Mouse (Mus musculus) heart, embryonic 14.5 days (tissue): ENCODE results near the gene Grin2c. TPM values are rescaled to one million over a fixed set of nuclear protein-coding genes. Genes with fewer than 3 reads are reported as not detected.
A peak's percentile ranks its signal among the peaks of the same experiment; 100 is the strongest.

Source experiments
- ATAC-seq: fragments of 200-750 bp; cut with Nextera tagmentation; 2 replicates; pipeline ENCODE4 v1.8.0; 2017; ENCODE audit warnings: low read depth, moderate TSS enrichment; ENCODE audit not compliant: insufficient number of reproducible peaks, insufficient read depth, low FRiP score
- H3K27ac ChIP-seq, 2 experiments: fragments of 200-500 bp in 1 of 2; fragments of 300-500 bp in 1 of 2; sonication (generic) in 1 of 2; replicated peaks in 1 of 2; 2 replicates each; pipeline ENCODE4 v1.5.1; 2012 to 2014; ENCODE audit warnings: low read depth in 2 of 2, low read length in 2 of 2, control low read depth in 1 of 2, mild to moderate bottlenecking in 1 of 2, mixed read lengths in 1 of 2; ENCODE audit not compliant: control insufficient read depth in 1 of 2, insufficient read depth in 1 of 2
- H3K27me3 ChIP-seq: fragments of 300-500 bp; sonication (generic); 2 replicates; pipeline ENCODE4 v1.6.1; 2014; ENCODE audit warnings: mild to moderate bottlenecking, low read length, control low read depth; ENCODE audit not compliant: control insufficient read depth, insufficient read depth
- H3K36me3 ChIP-seq: fragments of 300-500 bp; sonication (generic); 2 replicates; pipeline ENCODE4 v1.6.1; 2014; ENCODE audit warnings: mild to moderate bottlenecking, control low read depth, low read length, mixed read lengths; ENCODE audit not compliant: control insufficient read depth, insufficient read depth
- H3K4me1 ChIP-seq, 2 experiments: fragments of 200-500 bp in 1 of 2; fragments of 300-500 bp in 1 of 2; sonication (generic) in 1 of 2; 2 replicates each; pipeline ENCODE4 v1.6.1; 2012 to 2014; ENCODE audit warnings: low read length in 2 of 2, control low read depth in 1 of 2, mixed read lengths in 1 of 2; ENCODE audit not compliant: control insufficient read depth in 2 of 2, insufficient read depth in 2 of 2
- H3K4me2 ChIP-seq: fragments of 300-500 bp; sonication (generic); 2 replicates; pipeline ENCODE4 v1.6.1; 2014; ENCODE audit warnings: mild to moderate bottlenecking, low read length
- H3K4me3 ChIP-seq, 2 experiments: fragments of 200-500 bp in 1 of 2; fragments of 300-500 bp in 1 of 2; sonication (generic) in 1 of 2; 2 replicates each; pipeline ENCODE4 v1.5.1; 2012 to 2014; ENCODE audit warnings: low read length in 2 of 2, mild to moderate bottlenecking in 2 of 2, control low read depth in 1 of 2, low read depth in 1 of 2, moderate library complexity in 1 of 2; ENCODE audit not compliant: control insufficient read depth in 1 of 2, insufficient read depth in 1 of 2
- H3K9ac ChIP-seq: fragments of 300-500 bp; sonication (generic); 2 replicates; pipeline ENCODE4 v1.6.1; 2014; ENCODE audit warnings: mild to moderate bottlenecking, low read length
- H3K9me3 ChIP-seq: fragments of 300-500 bp; sonication (generic); 2 replicates; pipeline ENCODE4 v1.6.1; 2016; ENCODE audit warnings: low read length, control low read depth; ENCODE audit not compliant: control insufficient read depth
- WGBS: fragments of 180-500 bp; shearing (Covaris S2); extraction: QIAGEN DNeasy Blood & Tissue Kit; methylation state at CpG from one replicate; pipeline ENCODE4 v1.1.7; 2014; 5-methylcytosine and 5-hydroxymethylcytosine counted together
- polyA plus RNA-seq: library from polyadenylated mRNA; unstranded; fragments of >200 nt; fragmentation: Nextera tagmentation; extraction: Ambion mirVana; gene quantifications from 2 replicates; pipeline ENCODE4 v1.2.1, GENCODE M21; 2014

Gene Grin2c
- polyA plus RNA-seq, 1 experiment from 2014 or later, result 0.15 TPM

- Histone ChIP-seq H3K4me3 (no peak overlapping the region), H3K9ac (no peak overlapping the region), H3K9me3 (no peaks in the 10 kb centered on the region), H3K4me2 (no peak overlapping the region), H3K27me3 (peaks cover 33% of the 10 kb centered on the region), H3K27ac (no peak overlapping the region), H3K4me1 (peaks cover 12 to 13% of the 10 kb centered on the region in 2 experiments), H3K36me3 (peaks cover 15% of the 10 kb centered on the region; the same call in 1 of the 2 replicates)
- WGBS, result 77% methylated on average over 9 of the region's 9 CpGs
- ATAC-seq, result no peak
These were observed 4.0 kb upstream of the Grin2c start for GRCm38 (mm10) chr11:115271052-115271451.

GRCm38 (mm10) chr11:115270148-115270861 lies 3.3 kb upstream of the Grin2c start:
- H3K9me3 ChIP-seq, result no peaks in the 10 kb centered on the region
- ATAC-seq, result no peak
- no peak overlapping the region for H3K27ac ChIP-seq
- no peak overlapping the region for H3K9ac ChIP-seq
- H3K27me3 ChIP-seq, result peaks cover 41% of the 10 kb centered on the region
- WGBS, result 26% methylated on average over 19 of the region's 19 CpGs
- peaks cover 15% of the 10 kb centered on the region; the same call in 1 of the 2 replicates for H3K36me3 ChIP-seq
- H3K4me2 ChIP-seq, result no peak overlapping the region
- H3K4me3 ChIP-seq, result no peak overlapping the region
- H3K4me1 ChIP-seq, result peaks cover 7 to 18% of the 10 kb centered on the region in 2 experiments

GRCm38 (mm10) chr11:115269330-115270066 lies 2.5 kb upstream of the Grin2c start:
- 89% methylated on average over 27 of the region's 27 CpGs for WGBS

GRCm38 (mm10) chr11:115267958-115268357 lies 915 bp upstream of the Grin2c start:
- Histone ChIP-seq H3K27ac (no peak overlapping the region), H3K9ac (no peak overlapping the region), H3K36me3 (peaks cover 15% of the 10 kb centered on the region; the same call in 1 of the 2 replicates), H3K9me3 (no peaks in the 10 kb centered on the region), H3K4me2 (no peak overlapping the region), H3K4me3 (no peak overlapping the region), H3K27me3 (peaks cover 63% of the 10 kb centered on the region), H3K4me1 (peaks cover 10 to 21% of the 10 kb centered on the region in 2 experiments)
- ATAC-seq, result no peak
- WGBS, result 79% methylated on average over 11 of the region's 11 CpGs

More at GRCm38 (mm10) chr11:115269330-115270066, 2.5 kb upstream of the Grin2c start:
- ATAC-seq, result no peak
- Histone ChIP-seq H3K27ac (no peak overlapping the region), H3K4me3 (no peak overlapping the region), H3K36me3 (peaks cover 15% of the 10 kb centered on the region; the same call in 1 of the 2 replicates), H3K4me2 (no peak overlapping the region), H3K9ac (no peak overlapping the region), H3K4me1 (peaks cover 10 to 21% of the 10 kb centered on the region in 2 experiments), H3K27me3 (peaks cover 49% of the 10 kb centered on the region), H3K9me3 (no peaks in the 10 kb centered on the region)

- Histone ChIP-seq H3K4me3 (peak overlapping the region; percentile 28 to 46), H3K9ac (peak overlapping the region; percentile 61), H3K9me3 (no peaks in the 10 kb centered on the region), H3K27ac (no peak overlapping the region), H3K27me3 (peaks cover 79% of the 10 kb centered on the region), H3K4me2 (peak overlapping the region; percentile 84), H3K4me1 (peaks cover 11 to 21% of the 10 kb centered on the region in 2 experiments), H3K36me3 (peaks cover 12% of the 10 kb centered on the region; the same call in 1 of the 2 replicates)
- ATAC-seq, result 0 out of 2 replicates have a peak, but pooled peaks have one; percentile 9
- 4% methylated on average over 22 of the region's 22 CpGs for WGBS
These were observed 654 bp downstream of the Grin2c start for GRCm38 (mm10) chr11:115266400-115266778.

GRCm38 (mm10) chr11:115265771-115266399 lies 1.2 kb downstream of the Grin2c start:
- no peak for ATAC-seq
- Histone ChIP-seq H3K4me3 (peak overlapping the region in 1 of 2 experiments; percentile 46; a peak in 1 of 4 replicates), H3K4me2 (peak overlapping the region; percentile 84), H3K4me1 (peaks cover 11 to 21% of the 10 kb centered on the region in 2 experiments), H3K27me3 (peaks cover 84% of the 10 kb centered on the region), H3K9me3 (no peaks in the 10 kb centered on the region), H3K27ac (no peak overlapping the region), H3K36me3 (peaks cover 8% of the 10 kb centered on the region; the same call in 1 of the 2 replicates), H3K9ac (no peak overlapping the region)
- 3% methylated on average over 20 of the region's 20 CpGs for WGBS
